Mouse (Mus musculus): ENCODE measurements around the gene Slc13a4.

Gene Slc13a4

GRCm38 (mm10) chr6:35254136-35254904 is 53.6 kb downstream of the Slc13a4 start:
- no peak for DNase-seq

- no peak for DNase-seq
Observed at GRCm38 (mm10) chr6:35253474-35253873, 54.5 kb downstream of the Slc13a4 start.

- peak; percentile 90 for DNase-seq
Observed at GRCm38 (mm10) chr6:35252477-35253346, 55.2 kb downstream of the Slc13a4 start.

- DNase-seq: no peak
Observed at GRCm38 (mm10) chr6:35251807-35252476, 56.0 kb downstream of the Slc13a4 start.

- DNase-seq: no peak
Observed at GRCm38 (mm10) chr6:35245086-35245485, 62.8 kb downstream of the Slc13a4 start.

- no peak for DNase-seq
Observed at GRCm38 (mm10) chr6:35243989-35244388, 63.9 kb downstream of the Slc13a4 start.

GRCm38 (mm10) chr6:35243252-35243651 is 64.7 kb downstream of the Slc13a4 start:
- no peak for DNase-seq

- no peak for DNase-seq
Observed at GRCm38 (mm10) chr6:35236108-35236785, 71.7 kb downstream of the Slc13a4 start.

GRCm38 (mm10) chr6:35229415-35229814 is 78.5 kb downstream of the Slc13a4 start:
- DNase-seq: no peak

- no peak for DNase-seq
Observed at GRCm38 (mm10) chr6:35225696-35226095, 82.2 kb downstream of the Slc13a4 start.

Data from kidney, adult 18-20 months (tissue).